Mouse (Mus musculus) megakaryocyte, embryonic 14.5 days (primary cell): ENCODE results near the gene Prkce.

Experiments used
- FLI1 ChIP-seq: IDR thresholded peaks from 2 replicates; pipeline ENCODE4 v1.6.1; 2012; ENCODE audit warnings: low read length, inconsistent platforms, mixed read lengths
- GATA1 ChIP-seq: IDR thresholded peaks from 3 replicates; pipeline ENCODE4 v1.6.1; 2012; ENCODE audit warnings: mixed read lengths, low read length, inconsistent platforms, borderline replicate concordance

DNA sequence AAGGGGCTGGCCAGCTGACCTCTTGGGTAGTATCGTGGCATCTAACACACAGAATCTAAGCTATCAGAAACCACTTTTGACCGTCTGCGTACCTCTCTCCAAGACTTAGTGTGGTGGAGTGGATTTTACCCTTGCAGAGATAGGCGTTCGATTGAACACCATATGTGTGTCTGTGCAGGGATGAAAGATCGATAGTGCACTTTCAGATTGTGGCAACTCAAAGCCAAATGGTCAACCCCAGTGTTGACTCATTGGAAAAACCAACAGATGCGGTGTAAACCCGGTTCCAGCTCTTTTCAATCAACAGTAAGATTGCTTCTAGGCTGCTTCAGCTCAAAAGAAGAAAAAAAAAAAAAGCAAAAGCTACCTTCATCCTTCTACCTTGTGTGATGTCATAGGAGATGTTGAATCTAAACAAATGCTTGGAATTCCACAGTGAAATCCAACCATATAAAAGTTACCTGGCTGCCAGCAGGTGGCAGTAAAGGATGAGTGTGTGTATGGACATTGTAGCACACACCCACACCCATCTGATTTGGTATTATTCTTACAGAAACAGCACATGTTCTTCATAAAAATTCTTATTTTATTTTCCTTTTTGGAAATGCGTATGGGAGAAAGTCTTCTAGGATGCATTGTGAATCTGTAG is 328.7 kb downstream of the Prkce start:
- no peak for TF ChIP-seq GATA1
- TF ChIP-seq FLI1: no peak
